12 mouse cellular contexts compared by ENCODE assay signal in the genomic region with DNA sequence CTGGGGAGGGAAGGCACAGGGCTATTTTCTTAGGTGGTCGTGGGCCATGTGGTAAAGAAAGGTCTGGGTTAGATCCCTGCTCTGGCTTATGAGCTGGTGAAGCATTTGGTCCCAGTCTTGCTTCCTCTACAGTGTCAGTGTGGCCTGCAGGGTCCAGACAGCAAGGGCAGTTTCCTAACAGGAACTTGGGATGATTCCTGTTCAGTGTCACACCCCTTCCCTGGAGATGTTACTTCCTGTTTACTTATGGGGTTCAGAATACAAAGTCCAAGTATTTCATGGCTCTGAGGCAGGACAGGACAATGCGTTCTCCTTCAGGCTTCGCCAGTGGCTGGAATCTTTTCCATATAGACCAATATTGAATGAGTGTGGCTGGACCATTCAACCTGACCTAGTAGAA.
DNase-seq lines count a peak whose midpoint lies in the region; ATAC-seq and TF ChIP-seq lines count a peak whose summit lies in the region.
"Had no signal": no experiment of that assay in that cellular context is flagged by ENCODE, and none has a peak within 500 bp of the region (broad histone marks: within the 10 kb centered on the region; RNA-seq: fewer than 3 reads in every experiment).

No protein-coding gene starts in this region.

- TF ChIP-seq CTCF in lung, adult 2 months (IDR thresholded peaks at IDR 0.05; ENCODE audit: insufficient read depth, low read length), result no peak

- no peak overlapping the region for H3K9ac ChIP-seq in lung, embryonic 16.5 days (ENCODE audit: low read length)
- H3K9ac ChIP-seq in liver, embryonic 12.5 days, result no peak overlapping the region
- H3K9ac ChIP-seq: limb, embryonic 13.5 days had no signal

- intact Hi-C loops in gastrocnemius, postnatal 36 days (cut with DNase I), result no loop called here

- H3K4me1 ChIP-seq in lung, embryonic 16.5 days (replicated peaks; ENCODE audit: control insufficient read depth, insufficient read depth, low read length), result no peaks in the 10 kb centered on the region
- peaks cover 3% of the 10 kb centered on the region for H3K4me1 ChIP-seq in lung, adult 2 months (ENCODE audit: control insufficient read depth, insufficient read depth, low read length)
- no peaks in the 10 kb centered on the region for H3K4me1 ChIP-seq in liver, embryonic 12.5 days
- H3K4me1 ChIP-seq: limb, embryonic 13.5 days had no signal

- no peaks in the 10 kb centered on the region for H3K27me3 ChIP-seq in lung, embryonic 16.5 days (ENCODE audit: control insufficient read depth, insufficient read depth, low read depth, low read length)
- H3K27me3 ChIP-seq in liver, embryonic 12.5 days (replicated peaks), result no peaks in the 10 kb centered on the region
- H3K27me3 ChIP-seq: limb, embryonic 13.5 days had no signal

- no peaks in the 10 kb centered on the region for H3K36me3 ChIP-seq in lung, embryonic 16.5 days (ENCODE audit: control insufficient read depth, insufficient read depth, low read length)
- no peaks in the 10 kb centered on the region for H3K36me3 ChIP-seq in liver, embryonic 12.5 days
- H3K36me3 ChIP-seq: limb, embryonic 13.5 days had no signal

- 65% methylated on average over 3 of the region's 3 CpGs for WGBS in lung, embryonic 16.5 days
- 50% methylated on average over 3 of the region's 3 CpGs for WGBS in lung, adult 2 months
- 49% methylated on average over 3 of the region's 3 CpGs for WGBS in liver, embryonic 12.5 days (ENCODE audit: insufficient replicate concordance)

- ATAC-seq in lung, embryonic 16.5 days (ENCODE audit: low read depth), result peak; percentile 38; the same call in 1 of the 2 replicates
- 0 out of 2 replicates have a peak, but pooled peaks have one; percentile 32 for ATAC-seq in liver, embryonic 12.5 days
- no peak for ATAC-seq in CD4-positive, CD25-positive, alpha-beta regulatory T cell, adult 4 months
- ATAC-seq: Patski had no signal

- TF ChIP-seq POLR2A in lung, adult 2 months (IDR thresholded peaks at IDR 0.05; ENCODE audit: borderline replicate concordance, extremely low read depth, low read depth, low read length), result no peak

- H3K9me3 ChIP-seq in lung, embryonic 16.5 days (ENCODE audit: control insufficient read depth, low read length), result no peaks in the 10 kb centered on the region
- no peaks in the 10 kb centered on the region for H3K9me3 ChIP-seq in liver, embryonic 12.5 days (replicated peaks)
- H3K9me3 ChIP-seq: limb, embryonic 13.5 days had no signal

- no peak overlapping the region for H3K27ac ChIP-seq in lung, embryonic 16.5 days (ENCODE audit: low read length)
- no peak overlapping the region for H3K27ac ChIP-seq in liver, embryonic 12.5 days
- H3K27ac ChIP-seq: limb, embryonic 13.5 days had no signal

- no peak overlapping the region for H3K4me3 ChIP-seq in lung, embryonic 16.5 days (ENCODE audit: low read length)
- H3K4me3 ChIP-seq in lung, adult 2 months (replicated peaks; ENCODE audit: extremely low read depth, low read depth, low read length), result no peak overlapping the region
- H3K4me3 ChIP-seq in liver, embryonic 12.5 days, result no peak overlapping the region
- H3K4me3 ChIP-seq: limb, embryonic 13.5 days had no signal

- no peak for DNase-seq in lung, adult 2 months
- DNase-seq in kidney, adult 8-10 months, result peak; percentile 8 to 29
- no peak for DNase-seq in gastrocnemius, postnatal 36 days
- DNase-seq in urinary bladder, adult 18-20 months (ENCODE audit: low spot score in 2 of 2), result no peak
- DNase-seq: cerebellum, adult 8-10 months; right cerebral cortex, postnatal 14 days; thymus, postnatal 25 days had no signal

- H3K4me2 ChIP-seq in lung, embryonic 16.5 days (ENCODE audit: low read depth, low read length), result no peak overlapping the region
- no peak overlapping the region for H3K4me2 ChIP-seq in liver, embryonic 12.5 days
- H3K4me2 ChIP-seq: limb, embryonic 13.5 days had no signal

Comparison
In these comparisons a context has a peak if more than half of its experiments do, and no peak if none do; other contexts are left out.
1. DNase-seq: peak in kidney, adult 8-10 months (2 of 2); none in lung, adult 2 months (single experiment), gastrocnemius, postnatal 36 days (0 of 2) and urinary bladder, adult 18-20 months (0 of 2).